In genomic region chr17:84031381-84031780, GRCm38 (mm10) we compare ENCODE assay signal across 11 mouse cellular contexts.
A peak's percentile ranks its signal among the peaks of the same experiment; 100 is the strongest.
DNase-seq lines count a peak whose midpoint lies in the region; ATAC-seq lines count a peak whose summit lies in the region.
"Had no signal": no experiment of that assay in that cellular context is flagged by ENCODE, and none has a peak within 500 bp of the region (broad histone marks: within the 10 kb centered on the region; RNA-seq: fewer than 3 reads in every experiment).

No protein-coding gene starts in this region.

- H3K9me3 ChIP-seq in forebrain, embryonic 10.5 days = 0 out of 2 replicates have a peak, but pooled peaks cover 3% of the 10 kb centered on the region
- no peaks in the 10 kb centered on the region for H3K9me3 ChIP-seq in forebrain, embryonic 14.5 days (replicated peaks; ENCODE audit: control insufficient read depth, low read length)
- no peaks in the 10 kb centered on the region for H3K9me3 ChIP-seq in heart, embryonic 16.5 days (replicated peaks; ENCODE audit: control insufficient read depth, low read length)
- H3K9me3 ChIP-seq: liver, embryonic 15.5 days; midbrain, embryonic 15.5 days had no signal

- no peak overlapping the region for H3K4me3 ChIP-seq in forebrain, embryonic 10.5 days
- H3K4me3 ChIP-seq in forebrain, embryonic 14.5 days (ENCODE audit: low read depth, low read length) = no peak overlapping the region
- H3K4me3 ChIP-seq in heart, embryonic 16.5 days (ENCODE audit: low read length) = no peak overlapping the region
- H3K4me3 ChIP-seq: liver, embryonic 15.5 days; midbrain, embryonic 15.5 days had no signal

- WGBS in forebrain, embryonic 10.5 days = 76% methylated on average over 6 of the region's 6 CpGs
- 90% methylated on average over 6 of the region's 6 CpGs for WGBS in forebrain, embryonic 14.5 days
- WGBS in heart, embryonic 16.5 days = 65% methylated on average over 6 of the region's 6 CpGs

- no peak overlapping the region for H3K4me2 ChIP-seq in forebrain, embryonic 14.5 days (ENCODE audit: low read length)
- H3K4me2 ChIP-seq in heart, embryonic 16.5 days (ENCODE audit: low read depth, low read length) = no peak overlapping the region
- H3K4me2 ChIP-seq: liver, embryonic 15.5 days; midbrain, embryonic 15.5 days had no signal

- H3K36me3 ChIP-seq in forebrain, embryonic 10.5 days (replicated peaks) = no peaks in the 10 kb centered on the region
- H3K36me3 ChIP-seq in forebrain, embryonic 14.5 days (ENCODE audit: control insufficient read depth, insufficient read depth, low read length) = no peaks in the 10 kb centered on the region
- H3K36me3 ChIP-seq in heart, embryonic 16.5 days (ENCODE audit: control insufficient read depth, insufficient read depth) = no peaks in the 10 kb centered on the region
- H3K36me3 ChIP-seq: liver, embryonic 15.5 days; midbrain, embryonic 15.5 days had no signal

- peaks cover 40% of the 10 kb centered on the region for H3K27me3 ChIP-seq in forebrain, embryonic 10.5 days (ENCODE audit: poor library complexity, severe bottlenecking)
- no peaks in the 10 kb centered on the region for H3K27me3 ChIP-seq in forebrain, embryonic 14.5 days (replicated peaks; ENCODE audit: control insufficient read depth, insufficient read depth, low read length)
- H3K27me3 ChIP-seq in heart, embryonic 16.5 days (ENCODE audit: control insufficient read depth, insufficient read depth, low read length) = no peaks in the 10 kb centered on the region
- H3K27me3 ChIP-seq: liver, embryonic 15.5 days had no signal

- H3K9ac ChIP-seq in forebrain, embryonic 14.5 days (ENCODE audit: low read length) = no peak overlapping the region
- H3K9ac ChIP-seq in heart, embryonic 16.5 days (ENCODE audit: low read length) = no peak overlapping the region
- H3K9ac ChIP-seq: liver, embryonic 15.5 days; midbrain, embryonic 15.5 days had no signal

- H3K27ac ChIP-seq in forebrain, embryonic 10.5 days = 0 out of 2 replicates have a peak overlapping the region, but pooled peaks have one; percentile 9
- no peak overlapping the region for H3K27ac ChIP-seq in forebrain, embryonic 14.5 days (ENCODE audit: low read depth, low read length)
- H3K27ac ChIP-seq in heart, embryonic 16.5 days (ENCODE audit: low read length) = 0 out of 2 replicates have a peak overlapping the region, but pooled peaks have one; percentile 23
- H3K27ac ChIP-seq: liver, embryonic 15.5 days; midbrain, embryonic 15.5 days had no signal

- ATAC-seq in forebrain, embryonic 14.5 days = no peak
- no peak for ATAC-seq in heart, embryonic 16.5 days (replicated peaks; ENCODE audit: extremely low read depth, insufficient read depth, low FRiP score)
- ATAC-seq in granulocyte monocyte progenitor cell, adult 5-6 weeks (replicated peaks; ENCODE audit: poor library complexity, severe bottlenecking) = no peak
- ATAC-seq: midbrain, embryonic 15.5 days had no signal

- no peak for DNase-seq in forebrain, embryonic 10.5 days (ENCODE audit: extremely low spot score, low spot score)
- no peak for DNase-seq in forebrain, embryonic 14.5 days (ENCODE audit: low spot score)
- peak; percentile 48 for DNase-seq in kidney, postnatal 14 days
- DNase-seq in kidney, adult 8-10 months = no peak
- DNase-seq in mesoderm, embryonic 11.5 days (ENCODE audit: low read depth, low spot score) = peak; percentile 65
- no peak for DNase-seq in cerebellum, adult 9-10 months
- DNase-seq: layer of hippocampus, adult 9-11 months had no signal

- H3K4me1 ChIP-seq in forebrain, embryonic 10.5 days = peaks cover 50% of the 10 kb centered on the region
- H3K4me1 ChIP-seq in forebrain, embryonic 14.5 days (ENCODE audit: control insufficient read depth, insufficient read depth, low read length) = no peaks in the 10 kb centered on the region
- H3K4me1 ChIP-seq in heart, embryonic 16.5 days (ENCODE audit: control insufficient read depth, insufficient read depth, low read length) = peaks cover 7% of the 10 kb centered on the region

Comparison
In these comparisons a context has a peak if more than half of its experiments do, and no peak if none do; other contexts are left out.
1. DNase-seq: peak in kidney, postnatal 14 days (single experiment) and mesoderm, embryonic 11.5 days (single experiment); none in forebrain, embryonic 10.5 days (single experiment), forebrain, embryonic 14.5 days (single experiment), kidney, adult 8-10 months (0 of 2) and cerebellum, adult 9-10 months (single experiment).